In the genomic region with DNA sequence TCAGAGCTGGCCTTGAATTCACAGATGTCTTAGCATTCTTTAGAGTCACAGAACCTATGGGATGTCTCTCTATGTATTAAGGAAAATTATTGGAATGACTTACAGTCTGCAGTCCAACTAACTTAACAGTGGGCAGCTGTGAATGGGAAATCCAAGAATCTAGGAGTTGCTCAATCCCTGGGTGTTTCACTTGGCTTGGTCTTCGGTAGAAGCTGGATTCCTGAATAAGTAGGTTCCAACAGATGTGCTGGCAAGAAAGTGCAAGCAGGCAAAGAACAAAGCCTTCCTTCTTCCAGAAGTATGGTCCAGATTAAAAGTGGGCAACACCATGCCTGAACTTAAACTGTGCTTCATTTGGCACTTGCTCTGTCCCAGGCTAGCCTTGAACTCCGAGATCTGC, we compare ENCODE assay signal across 19 mouse cellular contexts. TPM values are rescaled to one million over a fixed set of nuclear protein-coding genes. Genes with fewer than 3 reads are reported as not detected.
"Had no signal": no experiment of that assay in that cellular context is flagged by ENCODE, and none has a peak within 500 bp of the region (broad histone marks: within the 10 kb centered on the region; RNA-seq: fewer than 3 reads in every experiment).

No protein-coding gene starts in this region.

- DNase-seq: kidney, adult 2 months; kidney, postnatal 14 days; lung, embryonic 14.5 days; midbrain, embryonic 14.5 days; retina, postnatal 1 day; right cerebral cortex, postnatal 14 days; thymus, adult 2 months; thymus, postnatal 25 days had no signal

- H3K4me1 ChIP-seq: midbrain, embryonic 10.5 days; stomach, embryonic 15.5 days had no signal

- H3K36me3 ChIP-seq: kidney, embryonic 15.5 days; limb, embryonic 13.5 days; liver, embryonic 12.5 days; midbrain, embryonic 10.5 days; neural tube, embryonic 13.5 days; stomach, embryonic 15.5 days had no signal

- ATAC-seq: liver, embryonic 12.5 days had no signal

- H3K4me3 ChIP-seq: kidney, embryonic 15.5 days; limb, embryonic 13.5 days; liver, embryonic 12.5 days; midbrain, embryonic 10.5 days; neural tube, embryonic 13.5 days; stomach, embryonic 15.5 days had no signal

- H3K4me2 ChIP-seq: kidney, embryonic 15.5 days; limb, embryonic 13.5 days; liver, embryonic 12.5 days; lung, embryonic 14.5 days; neural tube, embryonic 13.5 days; stomach, embryonic 15.5 days had no signal

- H3K9me3 ChIP-seq: kidney, embryonic 15.5 days; limb, embryonic 13.5 days; liver, embryonic 12.5 days; midbrain, embryonic 10.5 days; neural tube, embryonic 13.5 days; stomach, embryonic 15.5 days had no signal

- H3K27me3 ChIP-seq: kidney, embryonic 15.5 days; limb, embryonic 13.5 days; liver, embryonic 12.5 days; neural tube, embryonic 13.5 days; stomach, embryonic 15.5 days had no signal

- H3K9ac ChIP-seq: kidney, embryonic 15.5 days; limb, embryonic 13.5 days; liver, embryonic 12.5 days; lung, embryonic 14.5 days; neural tube, embryonic 13.5 days; stomach, embryonic 15.5 days had no signal

- H3K27ac ChIP-seq: kidney, embryonic 15.5 days; limb, embryonic 13.5 days; liver, embryonic 12.5 days; midbrain, embryonic 10.5 days; neural tube, embryonic 13.5 days; stomach, embryonic 15.5 days had no signal

RNA-seq across cellular contexts. Expression of gene Tmed6, which starts 35.2 kb away (rescaled TPM):
- total RNA-seq: layer of hippocampus, postnatal 25 days; left cerebral cortex, adult 8-10 months; left cerebral cortex, postnatal 25 days; megakaryocyte, adult 5-6 weeks had no signal
- polyA plus RNA-seq: limb, embryonic 13.5 days; midbrain, embryonic 10.5 days; midbrain, embryonic 14.5 days; neural tube, embryonic 13.5 days; urinary bladder, adult 2 months had no signal
